Mouse (Mus musculus) mouse trophoblast stem cell (cell line): ENCODE results near the gene Ifi207.
"Not testable (repeated sequence)": the region's sequence is repeated elsewhere in the genome, so short reads cannot be mapped to it uniquely, and the experiment has no call there.

Experiments used
- in situ Hi-C, 2 experiments: fragments of 300-500 bp; cut with MseI, MboI; formaldehyde crosslinking; loops; 2 replicates in 1 of 2; 3 replicates in 1 of 2; pipeline ENCODE4 v1.15.1; 2025

The Ifi207 gene

DNA sequence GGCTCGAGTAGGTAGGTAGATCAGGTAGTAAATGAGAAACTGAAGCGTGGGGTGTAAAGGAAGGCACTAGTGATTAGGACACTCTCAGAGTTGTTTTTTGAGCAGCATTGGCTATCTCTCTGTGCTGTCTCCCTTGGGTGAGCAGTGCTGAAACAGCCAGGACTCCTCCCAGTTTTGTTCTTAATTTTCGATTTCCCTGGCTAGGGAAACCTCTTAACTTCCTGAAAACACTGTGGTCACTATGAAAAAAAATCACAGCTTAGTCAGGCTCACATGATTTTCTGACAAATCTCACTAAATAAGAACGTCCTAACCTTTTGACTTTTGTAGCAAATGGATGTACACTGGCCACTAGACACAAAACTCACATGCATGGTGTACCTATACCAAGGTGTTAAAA is at the start of gene Ifi207:
Ifi207 (minus strand) TSS at position 92 of the 400 bp plus-strand sequence.
- in situ Hi-C loops: no loop called here

DNA sequence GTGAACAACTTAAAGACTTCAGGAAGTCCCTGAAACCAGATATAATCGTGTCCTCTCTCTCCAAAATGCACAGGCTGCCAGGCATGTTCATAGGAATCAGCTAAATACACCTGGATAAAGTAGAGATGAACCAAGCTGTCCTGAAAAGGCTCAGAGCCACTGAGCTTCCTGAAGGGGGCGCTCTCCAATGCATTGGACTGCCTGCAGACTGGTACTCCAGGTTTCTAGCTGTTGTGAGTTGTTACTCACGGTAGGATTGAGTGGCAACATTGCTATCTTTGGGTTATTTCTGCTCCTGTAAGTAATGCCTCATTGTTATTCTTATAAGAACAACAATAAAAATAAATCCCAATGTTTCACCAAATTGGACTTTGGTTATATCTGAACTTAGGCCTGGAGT is 31.9 kb upstream of the Ifi207 start:
- in situ Hi-C loops: not testable (repeated sequence)

DNA sequence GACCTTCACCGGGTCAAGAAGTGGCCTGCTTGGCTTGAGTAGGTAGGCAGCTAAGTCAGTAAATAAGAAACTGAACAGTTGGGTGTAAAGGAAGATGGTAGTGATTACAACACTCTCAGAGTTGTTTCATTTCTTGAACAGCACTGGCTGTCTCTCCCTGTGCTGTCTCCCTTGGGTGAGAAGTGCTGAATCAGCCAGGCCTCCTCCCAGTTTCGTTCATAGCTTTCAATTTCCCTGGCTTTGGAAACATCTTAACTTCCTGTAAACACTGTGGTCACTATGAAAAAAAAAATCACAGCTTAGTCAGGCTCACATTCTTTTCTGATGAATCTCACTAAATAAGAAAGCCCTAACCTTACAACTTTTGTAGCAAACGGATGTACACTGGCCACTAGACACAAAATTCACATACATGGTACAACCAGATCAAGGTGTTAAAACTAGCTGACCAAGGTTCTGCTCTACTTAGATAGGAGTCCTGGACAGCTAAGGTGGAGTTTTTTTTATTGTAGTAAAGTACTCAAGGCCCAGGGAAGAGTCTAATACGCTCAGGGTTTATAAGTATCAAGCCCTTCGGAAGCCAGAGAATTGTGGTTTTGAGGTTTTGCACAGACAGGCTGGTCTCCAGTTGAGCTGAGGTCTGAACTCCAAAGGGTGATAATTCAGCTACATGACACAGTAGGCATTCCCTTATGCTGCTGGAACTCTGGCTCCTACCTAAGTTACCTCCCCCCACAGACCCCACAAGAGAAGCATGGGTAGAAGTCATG is 25.5 kb upstream of the Ifi207 start, which contains the start of gene Ifi204:
Ifi204 (minus strand) TSS at position 96 of the 770 bp plus-strand sequence.
- in situ Hi-C loops: not testable (repeated sequence)

DNA sequence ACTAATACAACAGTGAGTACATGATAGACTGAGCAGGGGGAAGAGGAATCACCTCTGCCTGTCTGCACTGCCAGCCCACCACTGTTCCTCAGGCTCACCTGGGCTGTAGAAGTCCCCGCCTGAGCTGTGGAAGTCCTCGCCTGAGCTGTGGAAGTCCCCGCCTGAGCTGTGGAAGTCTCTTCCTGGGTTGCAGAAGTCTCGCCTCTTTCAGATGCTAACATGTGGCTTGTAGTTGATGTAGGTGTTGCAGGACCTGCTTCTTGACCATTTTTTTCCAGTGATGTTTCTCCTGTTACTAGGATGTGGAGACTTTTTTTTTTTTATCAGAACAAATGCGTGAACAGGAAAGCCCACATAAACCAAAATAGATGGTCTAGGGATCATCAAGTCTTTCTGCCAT is 18.5 kb upstream of the Ifi207 start:
- in situ Hi-C loops: not testable (repeated sequence)

DNA sequence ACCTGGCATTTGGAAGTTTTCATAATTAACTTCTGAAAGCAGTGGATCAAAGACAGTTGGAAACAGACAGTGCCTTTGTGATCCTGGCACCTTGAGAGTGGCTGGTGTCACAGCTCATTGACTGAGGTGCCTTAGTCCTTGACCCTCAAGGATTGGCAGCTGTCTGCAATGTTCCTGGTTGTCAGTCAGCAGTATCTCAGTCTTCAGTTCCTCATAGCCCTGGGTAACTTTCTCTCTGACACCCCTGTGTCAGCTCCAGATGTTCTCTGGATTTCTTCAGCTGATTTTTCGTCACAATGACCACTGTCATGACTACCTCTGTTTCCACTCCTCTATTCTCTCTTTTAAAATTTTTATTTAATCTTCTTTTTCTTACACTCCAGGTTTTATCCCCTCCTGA is 715 bp upstream of the Ifi207 start:
- in situ Hi-C loops: no loop called here

DNA sequence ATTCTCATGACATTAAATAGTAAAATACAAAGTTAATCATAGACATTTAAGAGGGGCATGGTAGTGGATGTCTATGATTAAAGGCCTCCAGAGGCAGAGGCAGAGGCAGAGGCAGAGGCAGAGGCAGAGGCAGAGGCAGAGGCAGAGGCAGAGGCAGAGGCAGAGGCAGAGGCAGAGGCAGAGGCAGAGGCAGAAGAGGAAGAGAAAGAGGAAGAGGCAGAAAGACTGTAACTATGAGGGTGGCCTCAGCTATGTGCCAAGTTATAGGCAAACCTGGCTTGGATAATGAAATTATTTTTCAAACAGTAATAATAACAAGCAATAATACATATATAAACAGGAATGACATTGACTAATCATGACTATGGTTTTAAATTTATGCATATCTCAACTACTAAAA is 1.0 kb downstream of the Ifi207 start:
- in situ Hi-C loops: no loop called here

DNA sequence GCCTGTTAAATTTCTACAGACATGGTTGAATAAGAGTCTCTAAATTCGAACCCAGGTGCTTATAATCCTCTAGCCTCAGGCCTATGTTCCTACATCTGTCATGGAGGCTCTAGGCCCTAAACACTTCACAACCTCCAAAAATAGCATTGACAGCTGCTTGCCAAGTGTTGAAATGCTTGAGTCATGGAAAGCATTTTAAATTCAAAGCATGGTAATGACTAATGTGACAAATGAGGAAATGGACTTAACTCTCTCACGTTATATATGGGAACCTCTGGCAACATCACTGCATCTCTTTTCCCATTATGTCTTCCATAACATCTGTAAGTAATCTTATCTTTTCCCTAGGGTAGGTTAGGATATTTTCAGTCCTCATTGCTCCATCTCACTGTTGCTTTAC is 4.6 kb downstream of the Ifi207 start:
- in situ Hi-C loops: no loop called here

DNA sequence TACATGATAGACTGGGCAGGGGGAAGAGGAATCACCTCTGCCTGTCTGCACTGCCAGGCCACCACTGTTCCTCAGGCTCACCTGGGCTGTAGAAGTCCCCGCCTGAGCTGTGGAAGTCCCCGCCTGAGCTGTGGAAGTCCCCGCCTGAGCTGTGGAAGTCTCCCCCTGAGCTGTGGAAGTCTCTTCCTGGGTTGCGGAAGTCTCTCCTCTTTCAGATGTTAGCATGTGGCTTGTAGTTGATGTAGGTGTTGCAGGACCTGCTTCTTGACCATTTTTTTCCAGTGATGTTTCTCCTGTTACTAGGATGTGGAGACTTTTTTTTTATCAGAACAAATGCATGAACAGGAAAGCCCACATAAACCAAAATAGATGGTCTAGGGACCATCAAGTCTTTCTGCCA is 6.5 kb downstream of the Ifi207 start:
- in situ Hi-C loops: not testable (repeated sequence)

DNA sequence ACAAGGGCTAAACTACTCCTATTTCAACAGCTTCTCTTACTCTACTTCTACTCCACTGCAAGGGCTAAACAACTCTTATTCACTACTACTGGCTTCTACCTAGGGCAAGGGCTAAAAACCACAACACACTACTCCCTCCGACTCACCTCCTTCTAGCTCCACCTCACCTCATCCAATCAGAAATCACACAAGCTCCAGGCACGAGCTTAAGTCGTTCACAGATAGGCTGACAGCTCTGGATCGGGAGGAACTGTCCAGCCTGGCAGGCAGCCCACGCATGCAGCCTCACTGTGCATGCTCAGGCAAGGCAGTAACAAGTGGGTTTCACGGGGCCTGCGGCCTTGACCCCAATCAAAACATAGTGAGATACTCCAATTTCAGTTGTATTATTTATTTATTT is 8.3 kb downstream of the Ifi207 start:
- in situ Hi-C loops: no loop called here

DNA sequence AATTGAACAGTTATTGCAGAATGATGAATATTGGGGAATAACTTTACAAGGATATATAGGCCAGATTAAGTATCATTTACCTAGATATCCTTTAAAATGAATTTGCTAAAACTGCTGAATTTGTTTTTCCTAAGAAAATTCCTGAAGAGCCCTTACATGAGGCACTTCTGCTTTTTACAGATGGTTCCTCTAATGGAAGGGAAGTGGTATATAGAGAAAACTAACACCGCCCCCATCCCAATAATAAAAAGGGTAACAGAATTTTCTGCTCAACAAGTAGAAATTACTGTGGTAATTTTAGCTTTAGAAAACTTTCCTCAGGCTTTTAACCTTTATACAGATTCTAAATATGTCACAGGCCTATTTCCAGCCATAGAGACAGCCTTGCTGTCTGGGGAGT is 47.3 kb downstream of the Ifi207 start:
- in situ Hi-C loops: no loop called here

DNA sequence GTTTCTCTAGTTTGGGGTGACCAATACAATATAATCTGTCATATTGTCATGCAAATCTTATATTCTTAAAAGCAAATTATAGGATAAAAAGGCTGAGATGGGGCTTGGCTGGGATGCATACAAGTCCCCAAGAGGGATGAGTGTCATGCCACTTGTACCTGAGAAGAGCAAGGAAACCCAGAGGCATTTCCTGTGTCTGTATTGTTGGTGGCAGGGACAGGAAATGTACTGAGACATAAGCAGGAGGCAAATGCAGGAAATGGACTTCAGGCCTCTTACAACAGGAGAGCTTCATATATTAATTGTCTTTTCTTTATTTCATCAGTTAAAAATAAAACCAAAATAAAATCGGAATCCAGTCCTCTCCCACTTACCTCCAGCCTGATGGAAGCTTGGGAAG is 62.9 kb downstream of the Ifi207 start:
- in situ Hi-C loops: not testable (repeated sequence)

DNA sequence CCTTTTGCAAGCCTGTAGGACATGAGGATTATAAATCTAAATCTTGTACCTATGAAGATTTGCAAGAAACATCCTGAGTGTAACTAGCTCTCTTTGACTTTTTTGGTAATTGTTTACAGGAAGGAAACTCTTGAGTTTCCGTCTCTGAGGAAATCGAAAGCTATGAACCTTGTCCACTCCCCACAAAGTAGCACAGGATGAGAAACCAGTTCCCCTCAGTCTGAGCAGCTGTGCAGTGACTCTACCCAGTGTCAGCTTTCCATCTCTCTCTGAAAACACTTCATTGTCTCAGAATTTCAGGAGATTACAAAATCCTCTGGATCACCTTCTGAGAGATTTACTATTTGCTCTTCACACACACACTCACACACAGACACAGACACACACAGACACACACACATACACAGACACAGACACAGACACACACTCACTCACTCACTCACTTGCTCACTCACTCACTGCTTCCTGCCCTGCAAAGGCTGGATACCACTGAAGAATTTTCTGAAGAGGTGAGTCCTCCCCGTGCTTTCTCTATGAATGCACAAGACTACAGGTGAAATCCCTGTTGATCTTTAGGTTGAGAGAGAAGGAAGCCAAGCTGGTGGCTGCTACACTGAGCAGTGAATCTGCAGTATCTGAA is 68.0 kb downstream of the Ifi207 start, which contains the start of gene Ifi208:
Ifi208 (plus strand) TSS at position 218 of the 640 bp plus-strand sequence.
- in situ Hi-C loops: not testable (repeated sequence)
